Mouse (Mus musculus): ENCODE measurements around the gene Mvp. TPM values are rescaled to one million over a fixed set of nuclear protein-coding genes. Genes with fewer than 3 reads are reported as not detected.
A peak's percentile ranks its signal among the peaks of the same experiment; 100 is the strongest.

Gene Mvp
- total RNA-seq, 4 experiments from 2014 or later = 59.3 to 81.8 (median 73.5) TPM

- no peak for DNase-seq (ENCODE audit: low spot score)
Observed at GRCm38 (mm10) chr7:127019306-127019960, 5.0 kb upstream of the Mvp start.

- DNase-seq (ENCODE audit: low spot score) = no peak
Observed at GRCm38 (mm10) chr7:127018416-127019305, 4.2 kb upstream of the Mvp start.

GRCm38 (mm10) chr7:127017950-127018345, 3.5 kb upstream of the Mvp start:
- no peak for DNase-seq (ENCODE audit: low spot score)

GRCm38 (mm10) chr7:127016971-127017949, 2.8 kb upstream of the Mvp start, which contains the start of gene Pagr1a:
Gene Pagr1a, minus strand, starts transcription at chr7:127017352.
- peak; percentile 97 for DNase-seq (ENCODE audit: low spot score)

GRCm38 (mm10) chr7:127016486-127016938, 2.1 kb upstream of the Mvp start:
- DNase-seq (ENCODE audit: low spot score) = no peak

GRCm38 (mm10) chr7:127016481-127016485, 1.9 kb upstream of the Mvp start, which contains the start of gene Pagr1b:
Gene Pagr1b, minus strand, starts transcription at chr7:127016484.
- no peak for DNase-seq (ENCODE audit: low spot score)

- DNase-seq (ENCODE audit: low spot score) = no peak
Observed at GRCm38 (mm10) chr7:127016081-127016480, 1.7 kb upstream of the Mvp start.

GRCm38 (mm10) chr7:127014993-127015392, 572 bp upstream of the Mvp start:
- no peak for DNase-seq (ENCODE audit: low spot score)

- DNase-seq (ENCODE audit: low spot score) = no peak
Observed at GRCm38 (mm10) chr7:127013385-127013784, 1.0 kb downstream of the Mvp start.

GRCm38 (mm10) chr7:127012845-127013244, 1.6 kb downstream of the Mvp start:
- DNase-seq (ENCODE audit: low spot score) = no peak

GRCm38 (mm10) chr7:127012374-127012773, 2.0 kb downstream of the Mvp start:
- no peak for DNase-seq (ENCODE audit: low spot score)

- DNase-seq (ENCODE audit: low spot score) = no peak
Observed at GRCm38 (mm10) chr7:127011717-127012116, 2.7 kb downstream of the Mvp start.

GRCm38 (mm10) chr7:127011051-127011450, 3.4 kb downstream of the Mvp start:
- DNase-seq (ENCODE audit: low spot score) = no peak

GRCm38 (mm10) chr7:127009307-127010085, 4.9 kb downstream of the Mvp start:
- DNase-seq (ENCODE audit: low spot score) = no peak

- DNase-seq (ENCODE audit: low spot score) = peak; percentile 87
Observed at GRCm38 (mm10) chr7:127008239-127009019, 6.0 kb downstream of the Mvp start.

GRCm38 (mm10) chr7:127007313-127008024, 7.0 kb downstream of the Mvp start:
- no peak for DNase-seq (ENCODE audit: low spot score)

- DNase-seq (ENCODE audit: low spot score) = no peak
Observed at GRCm38 (mm10) chr7:127004122-127004875, 10.1 kb downstream of the Mvp start.

GRCm38 (mm10) chr7:127003620-127004019, 10.8 kb downstream of the Mvp start:
- no peak for DNase-seq (ENCODE audit: low spot score)

- no peak for DNase-seq (ENCODE audit: low spot score)
Observed at GRCm38 (mm10) chr7:126999568-126999967, 14.9 kb downstream of the Mvp start.
